ENCODE assay signal across 9 mouse cellular contexts in the genomic region with DNA sequence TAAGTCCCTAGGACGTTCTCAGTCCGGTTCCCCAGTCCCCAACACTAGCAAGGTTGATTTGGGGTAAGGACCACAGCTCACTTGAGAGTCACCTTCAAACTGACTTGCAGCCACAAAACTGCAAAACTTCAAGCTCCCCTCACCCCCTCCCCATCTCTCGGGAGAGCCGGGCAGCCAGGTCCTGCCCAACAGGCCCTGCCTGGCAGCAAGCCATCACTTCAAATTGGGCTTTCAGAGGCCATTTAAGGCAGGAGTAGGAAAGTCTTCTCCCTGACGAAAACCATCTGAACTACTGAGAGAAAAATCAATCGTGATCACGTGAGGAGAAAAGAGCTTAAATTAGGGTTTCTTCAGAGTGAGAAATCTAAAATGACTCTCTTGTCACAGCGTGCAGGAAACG. TPM values are rescaled to one million over a fixed set of nuclear protein-coding genes. Genes with fewer than 3 reads are reported as not detected.
A peak's percentile ranks its signal among the peaks of the same experiment; 100 is the strongest.
DNase-seq lines count a peak whose midpoint lies in the region; ATAC-seq lines count a peak whose summit lies in the region.
"Had no signal": no experiment of that assay in that cellular context is flagged by ENCODE, and none has a peak within 500 bp of the region (broad histone marks: within the 10 kb centered on the region; RNA-seq: fewer than 3 reads in every experiment).

No protein-coding gene starts in this region.

- intact Hi-C loops in heart, postnatal 25 days (cut with DNase I): no loop called here

- no peak overlapping the region for H3K4me3 ChIP-seq in heart, embryonic 14.5 days (ENCODE audit: control insufficient read depth in 1 of 2, insufficient read depth in 1 of 2, low read depth in 1 of 2, low read length in 2 of 2)
- H3K4me3 ChIP-seq in lung, embryonic 16.5 days (ENCODE audit: low read length): no peak overlapping the region
- H3K4me3 ChIP-seq in intestine, embryonic 15.5 days (replicated peaks): no peak overlapping the region
- no peak overlapping the region for H3K4me3 ChIP-seq in limb, embryonic 13.5 days
- H3K4me3 ChIP-seq: erythroblast, embryonic 14.5 days had no signal

- peak overlapping the region; percentile 34; the same call in 1 of the 2 replicates for H3K9ac ChIP-seq in heart, embryonic 14.5 days (ENCODE audit: low read length)
- H3K9ac ChIP-seq in lung, embryonic 16.5 days (ENCODE audit: low read length): no peak overlapping the region
- H3K9ac ChIP-seq in intestine, embryonic 15.5 days: no peak overlapping the region
- H3K9ac ChIP-seq in limb, embryonic 13.5 days: no peak overlapping the region

- no peak for ATAC-seq in heart, embryonic 14.5 days (ENCODE audit: insufficient number of reproducible peaks, insufficient read depth, low FRiP score, low read depth)
- ATAC-seq in lung, embryonic 16.5 days (ENCODE audit: low read depth): no peak
- no peak for ATAC-seq in intestine, embryonic 15.5 days
- 0 out of 2 replicates have a peak, but pooled peaks have one; percentile 42 for ATAC-seq in limb, embryonic 13.5 days (ENCODE audit: low FRiP score, low read depth)

- no peaks in the 10 kb centered on the region for H3K36me3 ChIP-seq in heart, embryonic 14.5 days (ENCODE audit: control insufficient read depth, insufficient read depth, low read length)
- H3K36me3 ChIP-seq in lung, embryonic 16.5 days (ENCODE audit: control insufficient read depth, insufficient read depth, low read length): no peaks in the 10 kb centered on the region
- no peaks in the 10 kb centered on the region for H3K36me3 ChIP-seq in intestine, embryonic 15.5 days
- no peaks in the 10 kb centered on the region for H3K36me3 ChIP-seq in limb, embryonic 13.5 days

- DNase-seq in heart, postnatal 25 days (ENCODE audit: low spot score): no peak
- no peak for DNase-seq in lung, postnatal 4 days
- no peak for DNase-seq in ovary, postnatal 36 days (ENCODE audit: low spot score)

- no peaks in the 10 kb centered on the region for H3K27me3 ChIP-seq in heart, embryonic 14.5 days (ENCODE audit: control insufficient read depth, insufficient read depth, low read length)
- H3K27me3 ChIP-seq in lung, embryonic 16.5 days (ENCODE audit: control insufficient read depth, insufficient read depth, low read depth, low read length): no peaks in the 10 kb centered on the region
- no peaks in the 10 kb centered on the region for H3K27me3 ChIP-seq in intestine, embryonic 15.5 days (replicated peaks)
- H3K27me3 ChIP-seq in limb, embryonic 13.5 days: no peaks in the 10 kb centered on the region

- no peak overlapping the region for H3K4me2 ChIP-seq in heart, embryonic 14.5 days (ENCODE audit: low read length)
- H3K4me2 ChIP-seq in lung, embryonic 16.5 days (ENCODE audit: low read depth, low read length): no peak overlapping the region
- no peak overlapping the region for H3K4me2 ChIP-seq in intestine, embryonic 15.5 days (replicated peaks)
- no peak overlapping the region for H3K4me2 ChIP-seq in limb, embryonic 13.5 days (replicated peaks)

- H3K4me1 ChIP-seq in heart, embryonic 14.5 days (ENCODE audit: control insufficient read depth in 2 of 2, insufficient read depth in 2 of 2, low read length in 2 of 2): peaks cover 37 to 53% of the 10 kb centered on the region in 2 experiments
- H3K4me1 ChIP-seq in lung, embryonic 16.5 days (replicated peaks; ENCODE audit: control insufficient read depth, insufficient read depth, low read length): peaks cover 37% of the 10 kb centered on the region
- peaks cover 18% of the 10 kb centered on the region for H3K4me1 ChIP-seq in intestine, embryonic 15.5 days (replicated peaks)
- peaks cover 58% of the 10 kb centered on the region for H3K4me1 ChIP-seq in limb, embryonic 13.5 days

- WGBS in heart, embryonic 14.5 days: 52% methylated on average over 9 of the region's 9 CpGs
- 39% methylated on average over 9 of the region's 9 CpGs for WGBS in lung, embryonic 16.5 days
- 53% methylated on average over 9 of the region's 9 CpGs for WGBS in intestine, embryonic 15.5 days
- WGBS in limb, embryonic 13.5 days: 39% methylated on average over 9 of the region's 9 CpGs

- peak overlapping the region; percentile 10 to 70; a peak in 3 of 4 replicates for H3K27ac ChIP-seq in heart, embryonic 14.5 days (replicated peaks in 1 of 2; ENCODE audit: control insufficient read depth in 1 of 2, insufficient read depth in 1 of 2, low read depth in 2 of 2, low read length in 2 of 2)
- H3K27ac ChIP-seq in lung, embryonic 16.5 days (ENCODE audit: low read length): peak overlapping the region; percentile 8
- H3K27ac ChIP-seq in intestine, embryonic 15.5 days: peak overlapping the region; percentile 51; the same call in 1 of the 2 replicates
- peak overlapping the region; percentile 33; the same call in 1 of the 2 replicates for H3K27ac ChIP-seq in limb, embryonic 13.5 days
- H3K27ac ChIP-seq: macrophage had no signal

- no peaks in the 10 kb centered on the region for H3K9me3 ChIP-seq in heart, embryonic 14.5 days (ENCODE audit: control insufficient read depth, low read length)
- H3K9me3 ChIP-seq in lung, embryonic 16.5 days (ENCODE audit: control insufficient read depth, low read length): no peaks in the 10 kb centered on the region
- H3K9me3 ChIP-seq in intestine, embryonic 15.5 days: no peaks in the 10 kb centered on the region
- H3K9me3 ChIP-seq in limb, embryonic 13.5 days: no peaks in the 10 kb centered on the region

RNA-seq across cellular contexts. Expression of gene Tspan9, which starts 44.2 kb away (rescaled TPM):
- polyA plus RNA-seq in heart, embryonic 14.5 days (2014; fragmentation: Nextera tagmentation; extraction: Ambion mirVana): 142 and 143 TPM in 2 replicates
- total RNA-seq in heart, postnatal 25 days (2021): 100 to 1,000 TPM; 129 to 132 TPM
- 142 and 158 TPM in 2 replicates for polyA plus RNA-seq in lung, embryonic 16.5 days (2015; fragmentation: Nextera tagmentation; extraction: Ambion mirVana)
- 92.3 and 102 TPM in 2 replicates for polyA plus RNA-seq in intestine, embryonic 15.5 days (2015; fragmentation: Nextera tagmentation; extraction: Ambion mirVana)
- 125 and 132 TPM in 2 replicates for polyA plus RNA-seq in limb, embryonic 13.5 days (2015; fragmentation: Nextera tagmentation; extraction: Ambion mirVana)
